Mouse (Mus musculus) hindbrain, embryonic 16.5 days (tissue): Measurements from ENCODE around the gene Ryr2. TPM values are rescaled to one million over a fixed set of nuclear protein-coding genes. Genes with fewer than 3 reads are reported as not detected.

Experiments used
- ATAC-seq: fragments of 200-750 bp; cut with Nextera tagmentation; 2 replicates; pipeline ENCODE4 v1.8.0; 2017; ENCODE audit warnings: moderate TSS enrichment, moderate library complexity
- H3K27ac ChIP-seq: fragments of 300-500 bp; sonication (generic); 2 replicates; pipeline ENCODE4 v1.5.1; 2014; ENCODE audit warnings: low read depth, mild to moderate bottlenecking, control low read depth, low read length, moderate library complexity
- H3K27me3 ChIP-seq: fragments of 300-500 bp; sonication (generic); replicated peaks from 2 replicates; pipeline ENCODE4 v1.6.1; 2014; ENCODE audit warnings: low read length; ENCODE audit not compliant: control insufficient read depth, insufficient read depth
- H3K36me3 ChIP-seq: fragments of 300-500 bp; sonication (generic); 2 replicates; pipeline ENCODE4 v1.6.1; 2014; ENCODE audit warnings: mild to moderate bottlenecking, low read length, moderate library complexity, mixed read lengths; ENCODE audit not compliant: control insufficient read depth, insufficient read depth
- H3K4me1 ChIP-seq: fragments of 300-500 bp; sonication (generic); 2 replicates; pipeline ENCODE4 v1.6.1; 2014; ENCODE audit warnings: low read depth, low read length; ENCODE audit not compliant: control insufficient read depth, insufficient read depth
- H3K4me2 ChIP-seq: fragments of 300-500 bp; sonication (generic); 2 replicates; pipeline ENCODE4 v1.6.1; 2014; ENCODE audit warnings: mild to moderate bottlenecking, low read length, control low read depth, moderate library complexity
- H3K4me3 ChIP-seq: fragments of 300-500 bp; sonication (generic); 2 replicates; pipeline ENCODE4 v1.5.1; 2014; ENCODE audit warnings: mild to moderate bottlenecking, low read length, control low read depth, moderate library complexity
- H3K9ac ChIP-seq: fragments of 300-500 bp; sonication (generic); 2 replicates; pipeline ENCODE4 v1.6.1; 2014; ENCODE audit warnings: low read depth, mild to moderate bottlenecking, control low read depth, low read length, moderate library complexity
- H3K9me3 ChIP-seq: fragments of 300-500 bp; sonication (generic); 2 replicates; pipeline ENCODE4 v1.6.1; 2014; ENCODE audit warnings: mild to moderate bottlenecking, low read length, moderate library complexity; ENCODE audit not compliant: control insufficient read depth
- WGBS: fragments of 180-500 bp; shearing (Covaris S2); extraction: QIAGEN DNeasy Blood & Tissue Kit; methylation state at CpG from one replicate; pipeline ENCODE4 v1.1.7; 2014; 5-methylcytosine and 5-hydroxymethylcytosine counted together
- polyA plus RNA-seq: library from polyadenylated mRNA; unstranded; fragments of >200 nt; fragmentation: Nextera tagmentation; extraction: Ambion mirVana; gene quantifications from 2 replicates; pipeline ENCODE4 v1.2.1, GENCODE M21; 2015

Gene Ryr2
- polyA plus RNA-seq, 1 experiment from 2014 or later: 5.0 TPM

DNA sequence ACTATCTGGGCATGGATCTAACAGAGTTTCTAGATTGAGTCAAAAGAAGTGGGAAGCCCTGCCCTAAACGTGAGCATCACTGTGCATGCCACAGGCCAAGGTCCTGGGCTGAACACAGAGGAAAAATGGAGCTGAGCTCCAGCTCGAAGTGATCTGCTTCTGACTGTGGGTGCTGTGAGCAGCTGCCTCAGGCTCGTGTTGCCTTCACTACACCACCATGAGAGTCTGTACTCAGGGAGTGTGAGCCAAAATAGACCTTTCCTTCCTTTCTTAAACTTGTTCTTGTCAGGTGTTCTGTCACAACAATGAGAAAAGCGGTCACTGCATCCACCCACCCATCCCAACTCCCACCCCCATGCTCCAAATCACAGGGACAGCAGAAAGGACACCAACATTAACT is 27.2 kb downstream of the Ryr2 start:
- H3K36me3 ChIP-seq: no peaks in the 10 kb centered on the region
- no peak for ATAC-seq
- H3K4me2 ChIP-seq: no peak overlapping the region
- no peak overlapping the region for H3K4me3 ChIP-seq
- no peak overlapping the region for H3K27ac ChIP-seq
- WGBS: 75% methylated on average over 4 of the region's 4 CpGs
- H3K9ac ChIP-seq: no peak overlapping the region
- H3K9me3 ChIP-seq: no peaks in the 10 kb centered on the region
- no peaks in the 10 kb centered on the region for H3K4me1 ChIP-seq
- H3K27me3 ChIP-seq: no peaks in the 10 kb centered on the region

DNA sequence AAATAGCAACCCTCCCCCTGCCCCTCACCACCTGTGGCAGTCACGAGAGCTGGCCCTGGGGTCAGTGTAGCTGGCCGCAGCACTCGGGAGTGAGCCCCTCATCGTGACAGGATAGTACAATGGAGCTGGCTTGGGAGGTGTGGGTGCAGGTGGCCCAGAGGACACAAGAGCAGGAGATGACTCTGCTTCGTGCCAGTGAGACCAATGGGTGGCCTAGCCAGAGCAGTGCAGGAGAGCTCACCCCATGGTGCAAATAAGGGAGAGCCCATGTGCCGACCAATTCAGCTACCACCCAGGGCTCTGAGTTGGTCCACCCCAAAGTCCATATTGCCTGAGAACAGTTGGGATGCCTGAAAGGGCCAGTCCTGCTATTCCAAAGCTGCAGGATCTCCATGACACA is 31.8 kb downstream of the Ryr2 start:
- Histone ChIP-seq H3K4me1 (peaks cover 5% of the 10 kb centered on the region), H3K4me2 (no peak overlapping the region), H3K27ac (no peak overlapping the region), H3K9me3 (no peaks in the 10 kb centered on the region), H3K9ac (no peak overlapping the region), H3K4me3 (no peak overlapping the region), H3K27me3 (no peaks in the 10 kb centered on the region), H3K36me3 (no peaks in the 10 kb centered on the region)
- 95% methylated on average over 6 of the region's 6 CpGs for WGBS
- no peak for ATAC-seq

DNA sequence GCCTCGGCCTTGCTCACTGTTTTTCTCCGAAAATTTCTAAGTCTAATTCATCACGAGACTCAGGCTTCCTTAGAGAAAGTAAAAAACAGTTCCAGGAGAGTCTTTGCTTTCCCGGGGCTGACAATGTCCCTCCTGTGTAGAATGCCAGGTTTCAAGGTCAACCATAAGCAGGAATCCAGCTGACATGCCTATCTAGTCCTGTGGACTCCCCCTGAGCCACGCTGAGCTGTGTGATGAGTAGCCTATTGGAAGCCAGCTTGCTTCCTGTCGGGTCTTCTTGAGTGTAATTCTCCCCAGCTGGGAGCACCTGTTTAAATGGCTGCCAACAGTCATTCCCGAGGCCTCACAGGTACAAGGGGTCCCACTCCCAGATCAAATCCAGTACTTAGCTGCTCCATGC is 34.2 kb downstream of the Ryr2 start:
- H3K9ac ChIP-seq: no peak overlapping the region
- no peaks in the 10 kb centered on the region for H3K9me3 ChIP-seq
- peaks cover 5% of the 10 kb centered on the region for H3K4me1 ChIP-seq
- H3K27me3 ChIP-seq: no peaks in the 10 kb centered on the region
- no peaks in the 10 kb centered on the region for H3K36me3 ChIP-seq
- peak; percentile 58 for ATAC-seq
- 52% methylated on average over 7 of the region's 7 CpGs for WGBS
- no peak overlapping the region for H3K27ac ChIP-seq
- no peak overlapping the region for H3K4me3 ChIP-seq
- no peak overlapping the region for H3K4me2 ChIP-seq

DNA sequence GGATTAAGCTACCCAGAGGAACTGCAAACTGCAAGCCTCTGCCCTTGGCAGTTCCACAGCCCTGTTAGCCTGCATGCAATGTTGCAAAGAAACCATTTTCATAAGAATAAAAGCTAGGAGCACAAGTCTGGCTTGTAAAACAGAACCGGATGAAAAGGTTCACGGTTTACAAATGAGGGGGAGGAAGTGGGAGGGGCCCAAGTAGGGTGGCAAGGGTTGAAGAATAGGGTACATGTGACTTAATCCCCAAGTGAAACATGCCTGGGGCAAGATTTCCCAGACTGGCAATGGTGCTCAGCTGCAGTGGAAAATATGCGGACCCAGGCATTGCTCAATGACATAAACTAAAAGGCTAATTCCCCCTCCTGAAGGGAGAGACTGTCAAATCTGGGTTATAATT is 34.6 kb downstream of the Ryr2 start:
- H3K4me3 ChIP-seq: no peak overlapping the region
- H3K27me3 ChIP-seq: no peaks in the 10 kb centered on the region
- no peak overlapping the region for H3K9ac ChIP-seq
- H3K36me3 ChIP-seq: no peaks in the 10 kb centered on the region
- ATAC-seq: peak; percentile 37; the same call in 1 of the 2 replicates
- 25% methylated on average over 3 of the region's 3 CpGs for WGBS
- H3K27ac ChIP-seq: no peak overlapping the region
- peaks cover 5% of the 10 kb centered on the region for H3K4me1 ChIP-seq
- H3K9me3 ChIP-seq: no peaks in the 10 kb centered on the region
- H3K4me2 ChIP-seq: no peak overlapping the region

DNA sequence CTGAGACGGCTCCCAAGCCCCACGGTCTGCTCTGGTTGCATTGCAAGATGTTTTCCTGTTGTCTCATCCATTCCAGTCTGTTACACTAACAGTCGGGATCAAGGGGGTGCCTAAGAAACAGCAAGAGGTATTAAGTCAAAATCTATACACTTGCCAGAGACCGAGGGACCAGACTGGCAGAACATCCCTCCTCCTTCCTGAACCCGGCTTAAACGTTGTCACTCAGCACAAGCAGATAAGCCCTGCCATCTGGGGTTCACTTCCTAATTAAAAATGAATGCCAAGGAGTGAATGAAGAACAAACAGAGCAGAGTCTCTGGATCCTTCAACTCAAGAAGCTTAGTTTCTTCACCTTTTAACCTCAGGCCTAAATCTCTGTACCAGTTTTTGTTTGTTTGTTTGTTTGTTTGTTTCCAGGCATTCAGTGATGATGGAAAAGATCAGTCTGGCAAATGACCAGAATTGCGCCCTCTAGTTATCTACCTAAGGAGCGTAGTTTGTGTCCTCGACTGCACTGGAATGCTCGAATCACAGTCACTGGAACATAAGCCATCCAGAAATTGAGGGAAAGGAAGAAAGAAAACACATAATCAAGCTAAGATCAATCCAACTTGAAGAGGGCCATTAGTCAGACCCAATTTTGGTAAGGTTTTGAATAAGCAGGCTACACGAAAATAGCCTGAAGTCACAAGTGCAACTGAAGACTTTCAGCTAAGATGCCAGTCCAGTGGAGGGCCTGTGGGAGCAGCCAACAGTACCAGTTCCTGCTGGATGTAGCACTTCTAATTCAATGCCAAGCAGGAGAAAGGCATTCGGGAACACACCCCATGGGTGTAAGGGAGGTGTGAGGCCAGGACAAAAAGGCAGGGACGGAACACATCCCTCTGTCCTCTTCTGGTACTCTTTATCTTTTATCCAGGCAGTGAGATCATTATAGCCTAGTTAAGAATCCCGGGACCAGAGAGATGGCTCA is 36.3 kb downstream of the Ryr2 start:
- Histone ChIP-seq H3K27ac (no peak overlapping the region), H3K9ac (no peak overlapping the region), H3K9me3 (no peaks in the 10 kb centered on the region), H3K4me2 (no peak overlapping the region), H3K36me3 (no peaks in the 10 kb centered on the region), H3K4me3 (no peak overlapping the region), H3K27me3 (no peaks in the 10 kb centered on the region), H3K4me1 (peaks cover 5% of the 10 kb centered on the region)
- peak; percentile 43; the same call in 1 of the 2 replicates for ATAC-seq
- 78% methylated on average over 14 of the region's 14 CpGs for WGBS

DNA sequence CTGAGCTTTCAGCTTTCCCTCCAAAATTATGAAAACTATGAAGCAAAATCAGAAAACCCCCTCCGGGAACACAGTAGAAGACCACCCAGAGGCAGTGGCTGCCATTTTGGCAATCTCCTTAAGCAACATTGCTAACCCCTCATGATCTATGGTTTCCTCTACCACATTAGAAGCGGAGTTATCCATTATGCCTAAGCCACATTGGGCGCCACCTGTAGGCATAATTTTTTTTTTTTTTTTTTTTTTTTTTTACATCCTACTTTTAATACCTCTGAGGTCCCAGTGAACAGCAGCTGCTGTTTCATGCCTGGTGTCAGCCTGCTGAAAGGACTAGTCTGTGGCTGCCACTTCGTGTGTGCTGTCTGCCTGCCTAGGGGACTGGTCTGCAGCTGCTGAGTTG is 42.2 kb downstream of the Ryr2 start:
- 90% methylated on average over 4 of the region's 4 CpGs for WGBS
- Histone ChIP-seq H3K27ac (no peak overlapping the region), H3K9me3 (no peaks in the 10 kb centered on the region), H3K36me3 (no peaks in the 10 kb centered on the region), H3K9ac (no peak overlapping the region), H3K27me3 (no peaks in the 10 kb centered on the region), H3K4me1 (no peaks in the 10 kb centered on the region), H3K4me2 (no peak overlapping the region), H3K4me3 (no peak overlapping the region)
- no peak for ATAC-seq

DNA sequence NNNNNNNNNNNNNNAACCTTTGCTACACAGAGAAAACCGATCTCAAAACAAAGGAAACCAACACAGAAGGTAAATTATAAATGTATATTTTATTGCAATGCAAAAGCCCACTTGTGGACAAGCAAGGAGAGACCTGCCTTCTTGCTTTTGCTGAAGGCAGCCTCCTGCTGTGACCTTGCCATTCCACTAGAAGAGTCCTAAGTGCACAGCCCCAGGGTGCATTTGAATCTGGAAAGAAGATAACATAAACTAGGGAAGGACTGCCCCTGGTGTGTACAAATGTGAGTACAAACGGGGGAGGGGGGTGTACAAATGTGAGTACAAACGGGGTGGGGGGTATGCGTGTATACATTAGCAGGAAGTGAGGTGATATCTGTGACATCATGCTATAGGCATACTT is 43.2 kb downstream of the Ryr2 start:
- H3K9ac ChIP-seq: no peak overlapping the region
- no peaks in the 10 kb centered on the region for H3K27me3 ChIP-seq
- no peaks in the 10 kb centered on the region for H3K4me1 ChIP-seq
- H3K4me3 ChIP-seq: no peak overlapping the region
- no peak overlapping the region for H3K4me2 ChIP-seq
- H3K9me3 ChIP-seq: no peaks in the 10 kb centered on the region
- H3K27ac ChIP-seq: no peak overlapping the region
- ATAC-seq: no peak
- WGBS: 73% methylated on average over 4 of the region's 4 CpGs
- no peaks in the 10 kb centered on the region for H3K36me3 ChIP-seq

DNA sequence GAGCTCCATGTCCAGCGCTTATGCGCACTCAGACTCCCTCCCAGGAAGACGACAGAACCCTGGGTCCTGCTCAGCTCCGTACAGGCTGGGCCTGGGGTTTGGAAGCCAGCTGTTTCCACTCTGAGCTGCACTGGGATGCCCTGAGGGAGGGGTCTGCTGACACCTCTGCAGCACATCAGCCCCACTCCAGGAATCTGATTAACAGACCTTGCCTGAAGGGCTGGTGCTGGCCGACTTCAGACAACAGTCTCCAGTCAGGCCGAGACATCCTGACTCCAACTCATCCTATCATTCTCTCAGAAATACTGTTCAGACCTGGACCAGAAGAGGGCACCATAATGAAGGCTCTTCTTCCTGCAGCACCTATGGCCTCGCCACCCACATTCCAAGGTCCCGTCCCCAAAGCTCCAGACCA is 49.4 kb downstream of the Ryr2 start:
- H3K4me2 ChIP-seq: no peak overlapping the region
- H3K4me1 ChIP-seq: no peaks in the 10 kb centered on the region
- H3K27ac ChIP-seq: no peak overlapping the region
- no peaks in the 10 kb centered on the region for H3K36me3 ChIP-seq
- no peak overlapping the region for H3K9ac ChIP-seq
- 73% methylated on average over 8 of the region's 8 CpGs for WGBS
- no peaks in the 10 kb centered on the region for H3K9me3 ChIP-seq
- H3K27me3 ChIP-seq: no peaks in the 10 kb centered on the region
- no peak overlapping the region for H3K4me3 ChIP-seq
- 0 out of 2 replicates have a peak, but pooled peaks have one; percentile 24 for ATAC-seq

DNA sequence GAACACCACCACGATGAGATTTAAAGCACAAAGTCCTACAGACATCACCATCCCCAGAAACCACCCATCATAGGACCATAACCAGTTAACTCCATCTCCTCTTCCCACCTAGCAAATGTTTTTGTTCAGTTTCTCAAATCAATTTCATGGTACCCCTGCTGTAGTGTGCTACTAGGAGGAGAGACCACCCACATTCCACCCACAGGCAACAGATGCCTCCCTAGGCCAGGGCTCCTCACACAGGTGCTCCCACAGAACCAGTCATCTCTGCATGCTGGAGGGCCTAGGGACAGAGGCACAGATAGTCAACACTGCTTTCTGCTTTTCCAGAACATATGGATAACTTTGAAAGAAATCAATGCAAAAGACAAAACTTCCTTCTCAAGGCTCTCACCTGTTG is 50.8 kb downstream of the Ryr2 start:
- Histone ChIP-seq H3K4me2 (no peak overlapping the region), H3K36me3 (no peaks in the 10 kb centered on the region), H3K9ac (no peak overlapping the region), H3K4me1 (no peaks in the 10 kb centered on the region), H3K4me3 (no peak overlapping the region), H3K27ac (no peak overlapping the region), H3K27me3 (no peaks in the 10 kb centered on the region), H3K9me3 (no peaks in the 10 kb centered on the region)
- WGBS: 82% methylated on average over 1 of the region's 1 CpGs
- ATAC-seq: no peak
